Mouse (Mus musculus) forelimb bud, embryonic 11.5 days (tissue): Measurements from ENCODE around the gene Uqcr11.

Experiments used
- DNase-seq: peaks from one replicate; pipeline ENCODE4 v3.0.0-alpha.2; 2012; ENCODE audit warnings: low read depth, low spot score

Uqcr11 gene

DNA sequence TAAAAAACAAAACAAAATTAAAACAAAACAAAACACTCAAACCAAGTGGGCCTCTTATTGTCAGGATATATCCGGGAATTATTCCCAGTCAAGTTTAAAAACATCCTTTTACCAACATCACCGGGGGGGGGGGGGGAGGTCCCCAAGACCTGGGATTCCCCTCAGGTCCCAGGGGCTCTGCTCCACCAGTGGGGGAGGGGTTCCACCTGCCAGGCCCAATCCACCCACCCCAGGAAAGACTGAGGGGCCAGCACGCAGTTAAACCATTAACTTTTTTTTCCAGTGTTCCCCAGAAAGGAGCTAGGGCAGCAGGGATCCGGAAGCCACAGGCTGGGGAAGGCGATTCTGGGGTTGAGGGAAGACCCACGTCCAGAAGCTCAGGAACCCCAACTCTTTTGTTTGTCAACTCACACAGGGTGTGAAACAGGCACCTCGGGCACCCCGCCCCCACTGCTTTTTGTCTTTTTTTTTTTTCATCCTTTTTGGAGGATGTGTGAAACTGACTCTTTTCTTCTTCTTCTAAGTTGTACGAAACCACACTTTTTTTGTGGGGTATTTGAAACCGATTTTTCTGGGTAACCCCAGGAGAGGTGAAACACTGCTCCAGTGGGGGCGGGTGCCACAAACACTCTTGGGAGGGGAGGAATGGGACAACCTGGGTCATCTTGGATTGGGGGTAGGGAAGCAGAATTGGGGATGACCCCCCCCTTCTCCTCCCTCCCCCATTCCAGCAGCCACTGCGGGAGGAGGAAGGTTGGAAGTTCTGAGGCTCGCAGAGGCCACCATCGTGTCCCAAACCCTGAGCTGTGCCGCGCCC is 25.1 kb upstream of the Uqcr11 start:
- no peak for DNase-seq

- DNase-seq, result no peak
These were observed 23.8 kb upstream of the Uqcr11 start for GRCm38 (mm10) chr10:80430375-80430980.

DNA sequence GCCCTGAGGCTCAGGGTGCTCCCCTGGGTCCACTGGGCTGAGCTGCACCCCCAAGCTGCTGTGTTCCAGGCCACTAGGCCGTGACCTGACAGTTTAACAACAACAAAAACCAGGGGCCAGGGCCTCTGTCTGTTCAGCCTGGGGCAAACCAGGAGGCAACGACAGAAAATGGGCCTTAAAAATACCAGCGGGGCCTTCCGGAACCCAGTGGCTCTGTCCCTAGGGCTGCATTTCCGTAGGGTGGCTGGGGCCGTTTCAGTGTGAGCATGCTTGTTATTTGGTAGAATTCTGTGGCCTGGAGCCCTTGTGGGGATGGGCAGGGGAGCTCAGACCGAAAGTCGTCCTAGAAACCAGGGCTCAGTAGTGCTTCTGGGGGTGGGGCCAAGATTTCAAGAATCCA is 23.2 kb upstream of the Uqcr11 start:
- DNase-seq, result no peak

GRCm38 (mm10) chr10:80425041-80425440 is 18.4 kb upstream of the Uqcr11 start:
- no peak for DNase-seq

DNA sequence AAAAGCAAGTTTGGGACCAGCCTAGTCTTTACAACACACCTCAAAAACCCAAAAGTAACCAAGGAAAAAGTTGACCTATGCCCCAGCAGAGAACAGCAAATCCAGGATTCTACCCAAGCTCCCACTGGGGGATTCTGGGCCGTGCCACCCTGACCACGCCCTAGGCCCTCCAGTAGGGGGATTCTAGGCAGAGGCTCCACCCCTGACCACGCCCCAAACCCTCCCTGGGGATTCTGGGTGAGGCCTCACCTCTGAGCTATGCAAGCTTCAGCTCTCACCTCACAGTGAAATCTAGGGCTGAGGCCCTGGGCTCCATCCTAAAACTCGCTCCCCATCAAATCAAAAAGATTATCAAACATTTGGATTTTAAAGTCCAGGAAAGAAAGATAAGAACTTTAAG is 16.9 kb upstream of the Uqcr11 start:
- DNase-seq, result no peak

GRCm38 (mm10) chr10:80421651-80422472 is 15.2 kb upstream of the Uqcr11 start:
- DNase-seq, result no peak

DNA sequence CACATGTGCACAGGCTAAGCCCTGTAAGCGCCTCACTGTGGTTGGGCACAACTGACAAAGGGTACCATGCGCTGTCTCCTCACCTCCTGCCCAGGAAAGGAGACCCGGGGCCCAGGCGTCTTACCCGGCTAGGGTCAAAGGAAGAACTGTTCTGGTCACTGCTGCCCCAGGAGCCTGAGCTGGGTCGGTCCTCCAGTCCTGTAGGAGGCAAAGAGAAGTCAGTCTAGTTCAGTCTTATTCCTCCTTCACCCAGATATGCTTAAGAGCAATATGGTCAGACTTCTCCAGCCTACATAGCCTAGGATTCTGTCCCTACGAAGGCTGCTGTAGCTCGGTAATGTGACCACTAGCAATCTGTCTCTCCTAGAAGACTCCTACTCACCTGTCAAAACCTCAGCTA is 14.6 kb upstream of the Uqcr11 start:
- DNase-seq, result no peak

DNA sequence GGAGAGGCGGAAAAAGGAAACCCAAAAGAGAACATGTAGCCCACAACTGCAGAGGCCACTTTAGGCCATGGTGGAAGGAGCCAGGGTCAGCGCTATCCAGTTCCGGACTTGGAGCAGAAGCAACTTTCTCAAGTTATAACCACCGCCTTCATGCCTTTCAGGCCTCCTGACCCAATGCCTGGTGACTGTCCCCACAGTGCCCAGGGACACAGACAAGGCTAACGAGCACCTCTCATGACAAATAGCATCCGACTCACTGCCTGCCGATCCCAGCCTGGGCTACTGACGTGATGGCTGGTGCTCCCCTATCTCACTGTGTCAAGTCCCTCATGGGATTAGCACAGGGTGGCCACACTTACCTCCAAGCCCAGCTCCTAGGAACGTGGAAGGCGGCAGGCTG is 14.1 kb upstream of the Uqcr11 start:
- no peak for DNase-seq

DNA sequence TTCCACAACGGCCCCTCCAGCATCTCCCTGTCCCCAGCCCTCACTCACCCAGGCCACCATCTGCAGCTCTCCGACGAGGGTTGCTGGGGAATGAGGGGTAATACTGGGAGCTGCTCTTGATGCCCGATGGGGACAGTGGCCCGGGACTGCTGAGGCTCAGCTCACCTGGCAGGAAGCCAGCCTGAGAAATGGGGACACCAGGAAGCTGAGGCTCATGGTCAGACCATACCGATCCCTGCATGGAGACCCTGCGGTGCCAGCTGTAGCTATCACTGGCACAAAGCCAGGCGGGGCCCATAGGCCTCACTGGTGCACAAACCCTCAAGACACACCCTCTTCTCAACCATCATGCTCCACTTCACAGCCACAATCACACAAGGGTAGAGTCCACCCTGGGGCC is 12.8 kb upstream of the Uqcr11 start:
- no peak for DNase-seq

GRCm38 (mm10) chr10:80418311-80418710 is 11.7 kb upstream of the Uqcr11 start:
- DNase-seq, result no peak

DNA sequence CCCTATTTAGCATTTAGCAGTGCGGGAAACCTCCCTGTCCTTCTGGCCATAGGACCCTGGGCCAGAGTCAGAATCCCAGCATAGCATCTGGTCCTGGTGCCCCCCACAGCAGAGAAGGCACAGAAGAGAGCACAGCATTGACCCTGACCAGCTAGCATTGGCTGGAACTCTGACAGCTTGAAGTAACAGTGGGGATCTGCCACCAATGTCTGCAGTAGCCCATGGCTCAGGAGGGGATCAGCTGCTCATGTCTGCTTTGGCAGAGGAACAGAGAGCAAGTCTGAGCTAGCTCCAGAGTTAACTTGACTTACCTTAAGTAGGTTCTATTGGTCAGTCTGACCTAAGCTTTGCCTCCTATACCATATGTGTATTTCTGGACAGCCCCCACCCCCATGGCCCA is 11.2 kb upstream of the Uqcr11 start:
- DNase-seq, result no peak

DNA sequence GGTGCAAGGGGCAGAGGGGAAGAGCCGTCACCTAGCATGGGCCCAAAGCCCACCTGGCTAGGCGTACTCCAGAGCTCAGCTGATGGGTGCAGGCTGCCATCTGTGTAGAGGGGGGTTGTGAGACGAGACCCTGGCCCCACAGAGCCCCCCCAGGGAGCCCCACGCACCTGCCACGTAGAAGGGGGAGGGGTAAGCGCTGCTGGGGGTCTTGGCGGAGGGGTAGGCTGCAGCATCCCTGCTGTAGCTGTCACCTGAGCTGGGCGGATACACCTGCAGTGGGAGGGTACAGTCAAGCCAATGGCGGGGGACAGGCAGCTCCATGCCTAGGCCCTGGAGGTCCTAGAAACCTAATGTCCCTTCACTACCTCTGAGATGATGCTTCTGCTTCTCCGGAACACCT is 10.7 kb upstream of the Uqcr11 start:
- DNase-seq, result no peak

- no peak for DNase-seq
These were observed 8.9 kb upstream of the Uqcr11 start for GRCm38 (mm10) chr10:80415566-80415965.

- DNase-seq, result no peak
These were observed 6.3 kb upstream of the Uqcr11 start for GRCm38 (mm10) chr10:80412656-80413541.

DNA sequence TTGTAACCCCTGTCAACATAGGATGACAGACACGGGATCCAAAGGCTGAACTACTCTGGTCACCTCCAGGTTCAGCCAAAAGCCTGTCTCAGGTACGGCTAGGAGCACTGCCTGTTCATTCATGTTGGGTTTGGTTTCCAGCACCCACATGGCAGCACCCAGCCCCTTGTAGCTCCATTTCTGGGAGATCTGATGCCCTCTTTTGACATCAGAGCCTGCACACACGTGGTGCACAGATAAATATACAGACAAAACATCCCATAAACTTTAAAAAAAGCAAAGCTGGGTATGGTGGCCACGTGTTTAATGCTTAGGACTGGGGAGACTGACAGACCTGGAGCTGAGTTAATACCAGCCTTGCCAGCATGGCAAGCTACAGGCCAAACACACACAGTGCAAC is 1.3 kb upstream of the Uqcr11 start:
- DNase-seq, result no peak

DNA sequence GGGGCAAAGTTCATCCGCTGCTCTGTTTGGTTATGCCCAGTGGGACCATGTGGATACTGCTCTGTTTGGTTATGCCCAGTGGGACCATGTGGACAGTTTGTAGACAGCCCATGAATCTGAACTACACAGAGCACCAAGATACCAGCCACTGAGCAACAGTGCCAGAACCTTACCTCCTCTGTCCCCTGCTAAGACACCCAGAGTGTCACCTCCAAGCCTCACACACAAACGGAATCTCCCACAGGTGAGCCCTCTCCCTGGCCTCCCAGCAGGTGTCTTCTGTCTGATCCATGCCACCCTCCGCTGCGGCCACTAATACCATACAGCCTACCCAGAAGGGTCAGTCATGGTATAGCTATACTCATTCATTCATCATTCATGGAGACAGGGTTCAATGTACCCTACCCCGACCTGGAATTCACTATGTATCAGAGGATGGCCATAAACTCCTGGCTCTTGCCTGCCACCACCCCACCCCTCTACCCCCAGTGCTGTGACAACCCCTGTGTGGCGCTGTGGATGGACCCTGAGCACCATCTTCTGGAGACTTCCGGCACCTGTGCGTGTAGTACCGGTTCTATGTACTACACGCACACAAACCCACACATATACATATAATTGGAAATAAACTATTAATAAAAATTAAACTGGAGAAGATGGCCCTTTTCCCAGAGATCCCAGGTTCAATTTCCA is 1.0 kb downstream of the Uqcr11 start:
- no peak for DNase-seq

- DNase-seq, result no peak
These were observed 3.5 kb downstream of the Uqcr11 start for GRCm38 (mm10) chr10:80403044-80403692.

DNA sequence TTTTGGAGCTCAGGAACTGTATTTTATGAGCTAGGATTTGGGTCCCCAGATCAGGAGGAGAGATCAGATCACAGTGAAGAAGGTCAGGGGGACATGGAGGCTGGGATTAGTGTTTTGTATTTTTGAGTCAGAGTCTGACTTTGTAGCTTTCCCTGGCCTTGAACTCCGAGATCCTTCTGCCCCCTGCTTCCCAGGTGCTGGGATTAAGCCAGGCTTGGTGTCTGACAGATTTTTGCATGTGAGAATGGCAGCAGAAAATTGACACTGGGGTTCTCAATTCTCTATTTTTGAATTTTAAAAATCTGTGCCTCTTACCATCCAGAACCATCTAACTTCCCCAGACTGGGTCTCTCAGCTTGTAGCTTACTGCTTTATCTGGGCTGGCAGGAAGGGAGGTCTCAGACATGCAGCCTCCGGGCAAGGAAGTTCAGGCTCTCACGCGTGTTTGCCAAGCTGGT is 5.9 kb downstream of the Uqcr11 start:
- no peak for DNase-seq

GRCm38 (mm10) chr10:80399973-80400703 is 6.5 kb downstream of the Uqcr11 start:
- no peak for DNase-seq
